Mouse (Mus musculus) forebrain, embryonic 16.5 days (tissue): ENCODE measurements around the gene Ehf. TPM values are rescaled to one million over a fixed set of nuclear protein-coding genes. Genes with fewer than 3 reads are reported as not detected.

Experiments used
- polyA plus RNA-seq: library from polyadenylated mRNA; unstranded; fragments of >200 nt; fragmentation: Nextera tagmentation; extraction: Ambion mirVana; gene quantifications from 2 replicates; pipeline ENCODE4 v1.2.1, GENCODE M21; 2015

Gene Ehf
- polyA plus RNA-seq, 1 experiment from 2014 or later = 0.04 TPM

Other genes with a start within 250 kb of the Ehf start
- gene Pdhx, start 229.8 kb downstream of the Ehf start, polyA plus RNA-seq = 61.0 and 63.5 TPM in 2 replicates
- 44.9 and 48.3 TPM in 2 replicates for gene Apip, start 229.6 kb downstream of the Ehf start, polyA plus RNA-seq
- 0.16 TPM in 1 of 2 replicates, not detected in the other for gene Elf5, start 108.4 kb upstream of the Ehf start, polyA plus RNA-seq
- 70.9 and 79.3 TPM in 2 replicates for gene Cat, start 181.9 kb upstream of the Ehf start, polyA plus RNA-seq